Mouse (Mus musculus) heart, embryonic 12.5 days (tissue): ENCODE measurements around the gene Ech1. TPM values are rescaled to one million over a fixed set of nuclear protein-coding genes. Genes with fewer than 3 reads are reported as not detected.

Source experiments
- ATAC-seq: fragments of 200-750 bp; cut with Nextera tagmentation; 2 replicates; pipeline ENCODE4 v1.8.0; 2017; ENCODE audit warnings: moderate TSS enrichment, moderate library complexity; ENCODE audit not compliant: insufficient number of reproducible peaks, low FRiP score
- H3K27ac ChIP-seq: fragments of 300-500 bp; sonication (generic); 2 replicates; pipeline ENCODE4 v1.5.1; 2016; ENCODE audit warnings: mild to moderate bottlenecking, moderate library complexity; ENCODE audit not compliant: poor library complexity, severe bottlenecking
- H3K27me3 ChIP-seq: fragments of 300-500 bp; sonication (generic); replicated peaks from 2 replicates; pipeline ENCODE4 v1.6.1; 2016; ENCODE audit warnings: mild to moderate bottlenecking, moderate library complexity
- H3K36me3 ChIP-seq: fragments of 300-500 bp; sonication (generic); 2 replicates; pipeline ENCODE4 v1.6.1; 2016; ENCODE audit warnings: mild to moderate bottlenecking, moderate library complexity
- H3K4me1 ChIP-seq: fragments of 300-500 bp; sonication (generic); replicated peaks from 2 replicates; pipeline ENCODE4 v1.6.1; 2016; ENCODE audit warnings: mild to moderate bottlenecking
- H3K4me2 ChIP-seq: fragments of 300-500 bp; sonication (generic); 2 replicates; pipeline ENCODE4 v1.6.1; 2016; ENCODE audit warnings: mild to moderate bottlenecking, moderate library complexity
- H3K4me3 ChIP-seq: fragments of 300-500 bp; sonication (generic); 2 replicates; pipeline ENCODE4 v1.5.1; 2016; ENCODE audit warnings: mild to moderate bottlenecking
- H3K9ac ChIP-seq: fragments of 300-500 bp; sonication (generic); 2 replicates; pipeline ENCODE4 v1.6.1; 2016; ENCODE audit warnings: mild to moderate bottlenecking, moderate library complexity
- H3K9me3 ChIP-seq: fragments of 300-500 bp; sonication (generic); replicated peaks from 2 replicates; pipeline ENCODE4 v1.6.1; 2016; ENCODE audit warnings: mild to moderate bottlenecking, moderate library complexity
- WGBS: fragments of 180-500 bp; shearing (Covaris S2); methylation state at CpG from one replicate; pipeline ENCODE4 v1.1.7; 2016; 5-methylcytosine and 5-hydroxymethylcytosine counted together
- polyA plus RNA-seq: library from polyadenylated mRNA; unstranded; fragments of >200 nt; fragmentation: Nextera tagmentation; extraction: Ambion mirVana; gene quantifications from 2 replicates; pipeline ENCODE4 v1.2.1, GENCODE M21; 2016

The Ech1 gene
- polyA plus RNA-seq, 1 experiment from 2014 or later: 142 TPM

- Histone ChIP-seq H3K4me2 (no peak overlapping the region), H3K4me1 (peaks cover 11% of the 10 kb centered on the region; the same call in 1 of the 2 replicates), H3K27me3 (no peaks in the 10 kb centered on the region), H3K36me3 (peaks cover 9% of the 10 kb centered on the region; the same call in 1 of the 2 replicates), H3K9ac (no peak overlapping the region), H3K4me3 (no peak overlapping the region), H3K27ac (no peak overlapping the region), H3K9me3 (no peaks in the 10 kb centered on the region)
- no peak for ATAC-seq
Observed at GRCm38 (mm10) chr7:28791706-28792105, 33.3 kb upstream of the Ech1 start.

DNA sequence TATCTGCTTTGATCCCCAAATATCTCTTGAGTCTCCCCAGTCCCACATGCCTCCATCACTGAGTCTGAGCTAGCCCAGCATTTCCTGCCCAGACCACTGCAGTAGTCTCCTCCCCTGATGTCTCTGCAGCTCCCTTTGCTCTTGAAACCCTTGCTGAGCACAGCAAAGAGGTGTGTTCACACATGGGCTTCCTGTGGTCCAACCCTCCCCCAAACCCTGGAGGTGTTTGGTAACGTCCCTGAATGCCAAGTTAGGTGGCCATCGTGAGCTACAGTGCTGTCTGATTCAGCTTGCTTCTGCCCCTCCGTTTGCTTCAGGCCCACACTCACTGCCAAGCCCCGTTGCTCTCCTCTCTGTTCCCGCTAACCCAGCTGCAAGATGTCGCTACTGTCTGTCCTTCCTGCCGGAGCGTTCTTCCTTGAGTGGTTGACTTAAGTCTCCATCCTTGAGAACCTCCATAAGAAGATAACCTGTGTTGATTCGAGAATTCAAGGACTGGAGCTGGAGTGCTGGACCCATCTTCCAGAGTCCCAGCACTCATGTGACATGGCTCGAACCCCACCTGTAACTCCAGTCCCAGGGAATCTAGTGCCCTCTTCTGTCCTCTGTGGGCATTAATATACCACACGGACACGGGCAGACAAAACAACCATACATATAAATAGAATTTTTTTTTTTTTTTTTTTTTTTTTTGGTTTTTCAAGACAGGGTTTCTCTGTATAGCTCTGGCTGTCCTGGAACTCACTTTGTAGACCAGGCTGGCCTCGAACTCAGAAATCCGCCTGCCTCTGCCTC is 32.4 kb upstream of the Ech1 start:
- 71% methylated on average over 14 of the region's 14 CpGs for WGBS
- Histone ChIP-seq H3K4me3 (no peak overlapping the region), H3K36me3 (peaks cover 6% of the 10 kb centered on the region; the same call in 1 of the 2 replicates), H3K4me1 (peaks cover 15% of the 10 kb centered on the region; the same call in 1 of the 2 replicates), H3K9me3 (no peaks in the 10 kb centered on the region), H3K27me3 (no peaks in the 10 kb centered on the region), H3K4me2 (no peak overlapping the region), H3K9ac (no peak overlapping the region), H3K27ac (no peak overlapping the region)
- no peak for ATAC-seq

GRCm38 (mm10) chr7:28793834-28794233 is 31.2 kb upstream of the Ech1 start:
- Histone ChIP-seq H3K27ac (no peak overlapping the region), H3K27me3 (no peaks in the 10 kb centered on the region), H3K4me2 (no peak overlapping the region), H3K4me3 (no peak overlapping the region), H3K36me3 (no peaks in the 10 kb centered on the region), H3K9ac (no peak overlapping the region), H3K4me1 (peaks cover 12% of the 10 kb centered on the region; the same call in 1 of the 2 replicates), H3K9me3 (no peaks in the 10 kb centered on the region)
- ATAC-seq: no peak
- WGBS: 28% methylated on average over 2 of the region's 2 CpGs

DNA sequence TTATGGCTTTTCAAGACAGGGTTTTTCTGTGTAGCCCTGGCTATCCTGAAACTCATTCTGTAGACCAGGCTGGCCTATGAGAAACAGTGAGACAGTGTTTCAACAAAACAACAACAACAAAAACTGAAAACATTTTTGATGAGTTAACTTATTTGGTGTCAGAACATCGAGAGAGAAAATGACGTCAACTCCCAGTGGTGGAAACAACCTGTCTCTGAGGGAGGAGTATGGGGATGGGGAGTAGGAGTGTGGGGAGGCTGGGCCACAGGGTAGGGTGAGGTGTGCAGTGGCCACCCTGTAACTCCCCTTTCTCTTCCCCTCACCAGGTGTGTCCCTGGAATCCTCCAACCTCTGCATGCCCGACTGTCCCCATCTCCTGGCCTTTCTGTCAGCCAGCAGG is 30.5 kb upstream of the Ech1 start:
- no peak overlapping the region for H3K4me3 ChIP-seq
- H3K9ac ChIP-seq: no peak overlapping the region
- no peak overlapping the region for H3K4me2 ChIP-seq
- H3K27ac ChIP-seq: no peak overlapping the region
- 72% methylated on average over 3 of the region's 3 CpGs for WGBS
- ATAC-seq: no peak
- H3K36me3 ChIP-seq: no peaks in the 10 kb centered on the region
- H3K9me3 ChIP-seq: no peaks in the 10 kb centered on the region
- peaks cover 8% of the 10 kb centered on the region; the same call in 1 of the 2 replicates for H3K4me1 ChIP-seq
- no peaks in the 10 kb centered on the region for H3K27me3 ChIP-seq

DNA sequence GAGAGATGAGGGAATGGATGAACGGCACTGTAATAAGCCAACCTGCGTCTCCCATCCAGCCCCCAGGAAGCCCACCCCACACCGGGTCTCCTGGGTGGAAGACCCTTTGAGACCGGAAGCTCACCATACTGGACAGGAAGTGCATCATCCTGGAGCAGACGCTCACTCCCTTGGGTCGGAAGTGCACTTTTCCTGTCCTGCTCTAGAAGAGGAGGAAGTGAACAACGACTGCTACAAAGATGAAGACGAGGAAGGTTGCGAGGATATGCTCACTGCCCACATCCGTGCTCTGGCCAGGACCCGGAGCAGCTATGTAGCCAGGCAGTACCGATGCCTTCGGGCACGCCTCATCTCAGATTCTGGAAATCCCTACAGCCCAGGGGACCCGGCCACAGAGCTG is 29.2 kb upstream of the Ech1 start:
- Histone ChIP-seq H3K9ac (peak overlapping the region; percentile 5; the same call in 1 of the 2 replicates), H3K9me3 (no peaks in the 10 kb centered on the region), H3K36me3 (no peaks in the 10 kb centered on the region), H3K4me1 (peaks cover 8% of the 10 kb centered on the region; the same call in 1 of the 2 replicates), H3K27ac (no peak overlapping the region), H3K4me3 (no peak overlapping the region), H3K27me3 (no peaks in the 10 kb centered on the region), H3K4me2 (peak overlapping the region; percentile 57)
- no peak for ATAC-seq
- 64% methylated on average over 15 of the region's 15 CpGs for WGBS

- ATAC-seq: peak; percentile 67; the same call in 1 of the 2 replicates
- H3K4me1 ChIP-seq: peaks cover 12% of the 10 kb centered on the region
- H3K9me3 ChIP-seq: no peaks in the 10 kb centered on the region
- peak overlapping the region; percentile 57 for H3K4me2 ChIP-seq
- H3K27me3 ChIP-seq: no peaks in the 10 kb centered on the region
- H3K36me3 ChIP-seq: no peaks in the 10 kb centered on the region
- H3K27ac ChIP-seq: no peak overlapping the region
- WGBS: 10% methylated on average over 32 of the region's 32 CpGs
- H3K9ac ChIP-seq: peak overlapping the region; percentile 52
- peak overlapping the region; percentile 22 for H3K4me3 ChIP-seq
Observed at GRCm38 (mm10) chr7:28796562-28796975, 28.4 kb upstream of the Ech1 start.

GRCm38 (mm10) chr7:28799994-28800393 is 25.0 kb upstream of the Ech1 start:
- WGBS: 89% methylated on average over 9 of the region's 9 CpGs
- Histone ChIP-seq H3K27me3 (no peaks in the 10 kb centered on the region), H3K9ac (no peak overlapping the region), H3K27ac (no peak overlapping the region), H3K36me3 (no peaks in the 10 kb centered on the region), H3K4me2 (no peak overlapping the region), H3K4me3 (no peak overlapping the region), H3K9me3 (no peaks in the 10 kb centered on the region), H3K4me1 (peaks cover 39% of the 10 kb centered on the region)
- no peak for ATAC-seq

DNA sequence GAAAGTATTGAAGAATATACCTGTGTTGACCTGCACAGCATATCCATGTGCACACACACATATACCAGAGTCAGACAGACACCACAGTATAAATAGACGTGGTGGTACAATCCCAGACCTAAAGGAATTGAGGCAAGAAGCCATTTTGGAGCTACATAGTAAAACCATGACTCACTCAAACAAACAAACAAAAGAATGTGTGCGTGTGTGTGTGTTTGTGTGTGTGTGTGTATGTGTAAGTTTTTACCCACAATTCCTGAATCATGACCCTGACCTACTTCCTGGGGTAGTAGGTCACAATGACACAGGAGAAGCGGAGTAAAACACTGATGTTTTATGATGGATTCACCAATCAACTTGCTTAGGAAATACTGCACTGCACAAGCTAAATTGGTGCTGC is 23.6 kb upstream of the Ech1 start:
- Histone ChIP-seq H3K27me3 (no peaks in the 10 kb centered on the region), H3K4me1 (peaks cover 37% of the 10 kb centered on the region), H3K4me3 (no peak overlapping the region), H3K4me2 (no peak overlapping the region), H3K36me3 (no peaks in the 10 kb centered on the region), H3K9ac (no peak overlapping the region), H3K27ac (peak overlapping the region; percentile 87), H3K9me3 (no peaks in the 10 kb centered on the region)
- 67% methylated on average over 3 of the region's 3 CpGs for WGBS
- ATAC-seq: no peak

DNA sequence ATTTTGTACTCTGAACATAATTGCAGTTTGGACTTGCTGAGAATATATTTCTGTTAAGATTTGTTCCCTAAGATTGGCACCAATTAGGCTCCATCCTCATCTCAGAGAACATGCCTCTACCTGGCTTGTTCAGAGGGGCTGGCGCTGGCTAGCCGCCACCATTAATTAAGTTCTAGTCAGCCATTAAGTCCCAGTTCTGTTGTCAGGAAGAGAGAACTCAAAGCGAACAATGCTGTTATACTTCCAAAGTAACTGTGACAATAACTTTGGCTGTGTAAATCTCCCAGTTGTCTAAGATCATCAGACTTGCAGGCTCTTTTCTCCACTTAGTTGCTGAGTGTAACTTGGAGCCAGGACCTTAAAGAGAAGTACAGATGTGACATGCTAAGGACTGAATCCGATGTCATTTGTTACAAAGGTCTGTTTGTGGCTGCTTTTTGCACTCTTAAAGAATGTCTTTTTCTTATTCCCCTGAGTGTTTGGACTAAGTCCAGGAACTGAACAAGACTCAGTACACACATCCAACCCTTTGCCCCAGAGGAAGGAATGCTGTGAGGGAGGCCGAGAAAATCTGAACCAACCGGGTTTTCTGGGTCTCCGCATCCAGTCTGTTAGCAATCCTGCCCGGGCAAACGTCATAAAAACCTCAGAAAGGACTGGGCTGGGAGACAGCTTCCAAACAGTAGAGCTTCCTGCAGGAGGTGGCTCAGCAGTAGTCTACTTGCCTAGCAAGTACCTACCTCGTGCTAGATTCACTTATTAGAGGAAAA is 22.9 kb upstream of the Ech1 start:
- no peaks in the 10 kb centered on the region for H3K36me3 ChIP-seq
- peak; percentile 33; the same call in 1 of the 2 replicates for ATAC-seq
- peaks cover 31% of the 10 kb centered on the region for H3K4me1 ChIP-seq
- WGBS: 30% methylated on average over 10 of the region's 10 CpGs
- H3K4me2 ChIP-seq: peak overlapping the region; percentile 28
- no peaks in the 10 kb centered on the region for H3K9me3 ChIP-seq
- H3K27ac ChIP-seq: peak overlapping the region; percentile 87
- H3K27me3 ChIP-seq: no peaks in the 10 kb centered on the region
- H3K4me3 ChIP-seq: no peak overlapping the region
- peak overlapping the region; percentile 44; the same call in 1 of the 2 replicates for H3K9ac ChIP-seq

GRCm38 (mm10) chr7:28802846-28803588 is 22.0 kb upstream of the Ech1 start:
- Histone ChIP-seq H3K4me1 (peaks cover 36% of the 10 kb centered on the region), H3K27me3 (no peaks in the 10 kb centered on the region), H3K4me2 (peak overlapping the region; percentile 28), H3K36me3 (no peaks in the 10 kb centered on the region), H3K9me3 (no peaks in the 10 kb centered on the region), H3K27ac (peak overlapping the region; percentile 87), H3K4me3 (no peak overlapping the region), H3K9ac (peak overlapping the region; percentile 50)
- 5% methylated on average over 10 of the region's 10 CpGs for WGBS
- peak; percentile 82 for ATAC-seq

DNA sequence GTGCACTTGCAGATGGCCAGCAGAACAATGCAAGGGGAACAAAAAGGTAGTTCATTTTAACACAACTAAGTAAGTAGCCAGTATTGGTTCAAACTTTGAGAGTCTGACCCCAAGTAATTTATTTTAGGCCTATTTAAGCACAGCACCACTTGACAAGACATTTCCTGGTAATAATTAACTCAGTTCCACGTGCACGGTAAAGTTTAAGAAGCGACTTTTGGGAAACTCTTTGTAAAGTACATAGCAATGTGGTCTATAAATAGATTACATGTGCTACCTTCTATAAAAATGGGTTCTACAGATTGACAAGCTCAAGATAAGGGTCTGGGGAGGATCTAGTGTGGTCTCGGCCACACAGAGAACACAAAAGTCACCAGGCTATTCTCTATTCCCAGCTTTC is 21.3 kb upstream of the Ech1 start:
- H3K4me2 ChIP-seq: no peak overlapping the region

More for the DNA sequence above, 21.3 kb upstream of the Ech1 start:
- 42% methylated on average over 4 of the region's 4 CpGs for WGBS
- no peak for ATAC-seq
- peaks cover 40% of the 10 kb centered on the region for H3K4me1 ChIP-seq
- peak overlapping the region; percentile 87 for H3K27ac ChIP-seq
- H3K9ac ChIP-seq: no peak overlapping the region
- no peak overlapping the region for H3K4me3 ChIP-seq
- no peaks in the 10 kb centered on the region for H3K27me3 ChIP-seq
- no peaks in the 10 kb centered on the region for H3K9me3 ChIP-seq
- no peaks in the 10 kb centered on the region for H3K36me3 ChIP-seq
